Mouse (Mus musculus) kidney, adult 11 months (tissue): ENCODE measurements around the gene Tex45.

Experiments
- DNase-seq: peaks from one replicate; pipeline ENCODE4 v3.0.0; 2022

The Tex45 gene

GRCm38 (mm10) chr8:3470562-3470961, at the start of gene Tex45:
Gene Tex45 (plus strand): TSS chr8:3470862.
- DNase-seq = no peak

- DNase-seq = no peak
Measured at GRCm38 (mm10) chr8:3421507-3421906, 49.2 kb upstream of the Tex45 start.

GRCm38 (mm10) chr8:3425217-3425616, 45.4 kb upstream of the Tex45 start:
- no peak for DNase-seq

- no peak for DNase-seq
Measured at GRCm38 (mm10) chr8:3426211-3426610, 44.5 kb upstream of the Tex45 start.

GRCm38 (mm10) chr8:3428426-3428825, 42.2 kb upstream of the Tex45 start:
- no peak for DNase-seq

GRCm38 (mm10) chr8:3429966-3430365, 40.7 kb upstream of the Tex45 start:
- DNase-seq = peak; percentile 75

GRCm38 (mm10) chr8:3431113-3431512, 39.5 kb upstream of the Tex45 start:
- DNase-seq = no peak

- DNase-seq = no peak
Measured at GRCm38 (mm10) chr8:3436492-3436891, 34.2 kb upstream of the Tex45 start.

GRCm38 (mm10) chr8:3439510-3439909, 31.2 kb upstream of the Tex45 start:
- DNase-seq = no peak

GRCm38 (mm10) chr8:3449226-3449625, 21.4 kb upstream of the Tex45 start:
- DNase-seq = no peak

- DNase-seq = no peak
Measured at GRCm38 (mm10) chr8:3450670-3451069, 20.0 kb upstream of the Tex45 start.

- peak; percentile 62 for DNase-seq
Measured at GRCm38 (mm10) chr8:3451992-3452391, 18.7 kb upstream of the Tex45 start.

GRCm38 (mm10) chr8:3463248-3463647, 7.4 kb upstream of the Tex45 start:
- peak; percentile 53 for DNase-seq

- DNase-seq = no peak
Measured at GRCm38 (mm10) chr8:3464309-3464708, 6.4 kb upstream of the Tex45 start.

GRCm38 (mm10) chr8:3467006-3467885, 3.4 kb upstream of the Tex45 start, which contains the start of gene Pex11g:
Gene Pex11g (minus strand): TSS chr8:3467680.
- DNase-seq = peak; percentile 99

- no peak for DNase-seq
Measured at GRCm38 (mm10) chr8:3467886-3468545, 2.6 kb upstream of the Tex45 start.

- no peak for DNase-seq
Measured at GRCm38 (mm10) chr8:3468838-3469237, 1.8 kb upstream of the Tex45 start.

GRCm38 (mm10) chr8:3475715-3476429, 5.2 kb downstream of the Tex45 start:
- DNase-seq = no peak

GRCm38 (mm10) chr8:3480221-3480785, 9.6 kb downstream of the Tex45 start:
- DNase-seq = no peak

- no peak for DNase-seq
Measured at GRCm38 (mm10) chr8:3481605-3482004, 10.9 kb downstream of the Tex45 start.

- no peak for DNase-seq
Measured at GRCm38 (mm10) chr8:3482240-3482740, 11.6 kb downstream of the Tex45 start.

GRCm38 (mm10) chr8:3483546-3483945, 12.9 kb downstream of the Tex45 start:
- no peak for DNase-seq

GRCm38 (mm10) chr8:3485192-3485591, 14.5 kb downstream of the Tex45 start:
- DNase-seq = no peak
